Mouse (Mus musculus) bone marrow, adult 2 months (tissue): ENCODE data around the gene Clec2e. TPM values are rescaled to one million over a fixed set of nuclear protein-coding genes. Genes with fewer than 3 reads are reported as not detected.
"Not testable (repeated sequence)": the region's sequence is repeated elsewhere in the genome, so short reads cannot be mapped to it uniquely, and the experiment has no call there.

Experiments
- H3K27ac ChIP-seq: fragments of 200-500 bp; 2 replicates; pipeline ENCODE4 v1.5.1; 2012; ENCODE audit warnings: low read depth, mild to moderate bottlenecking, control low read depth, inconsistent platforms, low read length; ENCODE audit not compliant: control insufficient read depth, poor library complexity, insufficient read depth
- H3K4me1 ChIP-seq: fragments of 200-500 bp; 2 replicates; pipeline ENCODE4 v1.6.1; 2011; ENCODE audit warnings: low read length; ENCODE audit not compliant: control insufficient read depth, insufficient read depth
- H3K4me3 ChIP-seq: fragments of 200-500 bp; replicated peaks from 2 replicates; pipeline ENCODE3; 2011; ENCODE audit warnings: mild to moderate bottlenecking, low read depth, low read length, control low read depth; ENCODE audit not compliant: control insufficient read depth
- CTCF ChIP-seq: fragments of 200-500 bp; IDR thresholded peaks from 2 replicates; pipeline ENCODE4 v1.5.1; 2011; ENCODE audit warnings: low read length, control low read depth; ENCODE audit not compliant: control insufficient read depth, insufficient read depth
- POLR2A ChIP-seq: fragments of 200-500 bp; IDR thresholded peaks from 2 replicates; pipeline ENCODE4 v1.6.1; 2011; ENCODE audit warnings: low read depth, mild to moderate bottlenecking, control low read depth, low read length, borderline replicate concordance; ENCODE audit not compliant: control insufficient read depth
- WGBS: fragments of 180-500 bp; shearing (Covaris S2); methylation state at CpG from one replicate; pipeline ENCODE4 v1.1.7; 2018; 5-methylcytosine and 5-hydroxymethylcytosine counted together
- polyA plus RNA-seq: library from polyadenylated mRNA; stranded (reverse); fragments of >200 nt; gene quantifications from 2 replicates; pipeline ENCODE4 v1.2.4, GENCODE M21; 2011; ENCODE audit warnings: low replicate concordance; ENCODE audit not compliant: missing spikeins, insufficient read depth, insufficient read length

Gene Clec2e
- 0.75 TPM in 1 of 2 replicates, not detected in the other for polyA plus RNA-seq

- not testable (repeated sequence) for H3K4me3 ChIP-seq, H3K4me1 ChIP-seq, H3K27ac ChIP-seq
- 65% methylated on average over 1 of the region's 1 CpGs for WGBS
These were observed at the start of gene Clec2e for GRCm38 (mm10) chr6:129100794-129101193. Gene Clec2e (minus strand): TSS chr6:129100913.

DNA sequence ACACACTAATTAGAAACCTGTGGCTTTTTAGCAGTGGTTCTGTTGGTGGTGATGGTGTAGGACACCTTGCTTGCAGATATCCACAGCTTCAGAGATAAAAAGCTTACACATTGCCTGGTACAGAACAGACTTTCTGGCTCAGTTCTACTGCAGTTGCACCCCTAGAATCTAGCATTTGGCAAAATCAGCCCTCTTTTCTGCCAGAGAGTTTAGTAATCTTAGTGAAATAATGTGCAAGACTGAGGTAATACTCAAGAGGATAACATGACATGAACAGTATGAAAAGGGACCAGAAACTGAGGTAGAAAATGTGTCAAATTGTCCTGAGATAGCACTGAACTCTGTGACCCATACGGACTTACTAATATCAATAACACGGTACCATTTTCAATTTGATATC, 46.1 kb upstream of the Clec2e start:
- 86% methylated on average over 2 of the region's 2 CpGs for WGBS
- Histone ChIP-seq H3K4me3 (no peak overlapping the region), H3K4me1 (no peaks in the 10 kb centered on the region; the same call in 1 of the 2 replicates), H3K27ac (no peak overlapping the region)
- TF ChIP-seq POLR2A: no peak
- no peak for TF ChIP-seq CTCF

- WGBS: 52% methylated on average over 4 of the region's 4 CpGs
- H3K4me3 ChIP-seq: no peak overlapping the region
- TF ChIP-seq CTCF (no peak), POLR2A (no peak)
- H3K4me1 ChIP-seq: no peaks in the 10 kb centered on the region
- H3K27ac ChIP-seq: no peak overlapping the region
These were observed 32.1 kb upstream of the Clec2e start for GRCm38 (mm10) chr6:129132604-129133341.

- no peak overlapping the region for H3K4me3 ChIP-seq
- no peaks in the 10 kb centered on the region for H3K4me1 ChIP-seq
- TF ChIP-seq CTCF: no peak
- no peak for TF ChIP-seq POLR2A
- no peak overlapping the region for H3K27ac ChIP-seq
These were observed 26.1 kb upstream of the Clec2e start for GRCm38 (mm10) chr6:129126861-129127260.

GRCm38 (mm10) chr6:129124531-129124930, 23.8 kb upstream of the Clec2e start:
- not testable (repeated sequence) for H3K27ac ChIP-seq, H3K4me1 ChIP-seq, H3K4me3 ChIP-seq

DNA sequence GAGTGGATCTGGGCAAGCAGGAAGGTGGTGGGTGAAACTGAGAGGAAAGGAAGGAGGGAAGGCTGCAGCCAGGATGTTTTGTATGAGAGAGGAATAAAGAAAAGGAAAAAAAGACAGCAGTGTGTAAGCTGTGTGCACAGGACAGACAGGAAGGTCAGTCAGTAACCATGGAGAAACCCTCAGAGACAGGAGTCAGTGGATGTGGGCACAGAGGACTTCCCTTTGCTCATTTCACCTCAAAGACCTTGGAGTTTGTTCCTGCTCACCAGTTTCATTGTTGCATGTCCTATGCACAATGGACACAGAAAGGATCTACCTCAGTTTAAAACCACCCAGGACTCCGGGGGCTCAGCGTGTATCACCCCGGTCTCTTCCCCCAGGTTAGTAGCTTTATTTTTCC, 15.5 kb upstream of the Clec2e start:
- peaks cover 2% of the 10 kb centered on the region for H3K4me1 ChIP-seq
- TF ChIP-seq POLR2A (no peak), CTCF (no peak)
- no peak overlapping the region for H3K4me3 ChIP-seq
- no peak overlapping the region for H3K27ac ChIP-seq
- WGBS: 96% methylated on average over 3 of the region's 3 CpGs

DNA sequence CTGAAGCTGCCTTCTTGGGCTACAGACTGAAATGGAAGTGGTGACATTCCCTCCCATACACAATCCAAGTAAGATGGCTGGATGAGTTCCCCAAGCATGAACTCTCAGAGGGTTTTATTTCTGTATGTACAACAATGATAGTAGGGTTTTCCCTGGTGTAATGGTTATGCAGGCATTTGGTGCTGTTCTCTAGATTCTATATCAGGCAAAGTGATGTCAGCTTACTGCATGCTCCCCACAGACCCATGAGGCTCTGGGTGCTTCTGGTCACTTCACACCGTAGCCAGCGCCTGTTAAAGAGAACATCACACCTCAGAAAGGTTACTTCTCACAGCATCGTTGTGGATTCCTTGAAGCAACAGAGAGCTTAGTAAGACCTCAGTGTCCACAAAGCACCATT, 13.5 kb upstream of the Clec2e start:
- H3K4me3 ChIP-seq, H3K27ac ChIP-seq, H3K4me1 ChIP-seq: not testable (repeated sequence)
- WGBS: 88% methylated on average over 3 of the region's 3 CpGs

GRCm38 (mm10) chr6:129113769-129114168, 13.1 kb upstream of the Clec2e start:
- Histone ChIP-seq H3K4me1 (peaks cover 2% of the 10 kb centered on the region), H3K4me3 (no peak overlapping the region), H3K27ac (no peak overlapping the region)
- 60% methylated on average over 1 of the region's 1 CpGs for WGBS
- TF ChIP-seq POLR2A (no peak), CTCF (no peak)

- Histone ChIP-seq H3K27ac (no peak overlapping the region), H3K4me3 (no peak overlapping the region), H3K4me1 (peaks cover 2% of the 10 kb centered on the region)
- WGBS: 72% methylated on average over 1 of the region's 1 CpGs
- TF ChIP-seq POLR2A: no peak
- TF ChIP-seq CTCF: no peak
These were observed 12.4 kb upstream of the Clec2e start for GRCm38 (mm10) chr6:129113030-129113673.
